Mouse (Mus musculus) midbrain, embryonic 10.5 days (tissue): ENCODE data around the gene Capzb. TPM values are rescaled to one million over a fixed set of nuclear protein-coding genes. Genes with fewer than 3 reads are reported as not detected.

Source experiments
- DNase-seq: peaks from one replicate; pipeline ENCODE4 v3.0.0-alpha.2; 2017; ENCODE audit warnings: low spot score
- H3K27ac ChIP-seq: fragments of 300-500 bp; sonication (generic); replicated peaks from 2 replicates; pipeline ENCODE4 v1.5.1; 2016; ENCODE audit warnings: mild to moderate bottlenecking
- H3K27me3 ChIP-seq: fragments of 300-500 bp; sonication (generic); 2 replicates; pipeline ENCODE4 v1.6.1; 2016; ENCODE audit warnings: low read depth, mild to moderate bottlenecking; ENCODE audit not compliant: poor library complexity, severe bottlenecking
- H3K36me3 ChIP-seq: fragments of 300-500 bp; sonication (generic); 2 replicates; pipeline ENCODE4 v1.6.1; 2016; ENCODE audit warnings: mild to moderate bottlenecking, moderate library complexity
- H3K4me1 ChIP-seq: fragments of 300-500 bp; sonication (generic); 2 replicates; pipeline ENCODE4 v1.6.1; 2016
- H3K4me3 ChIP-seq: fragments of 300-500 bp; sonication (generic); 2 replicates; pipeline ENCODE4 v1.5.1; 2016; ENCODE audit warnings: mild to moderate bottlenecking, moderate library complexity
- H3K9me3 ChIP-seq: fragments of 300-500 bp; sonication (generic); replicated peaks from 2 replicates; pipeline ENCODE4 v1.6.1; 2016; ENCODE audit warnings: mild to moderate bottlenecking
- WGBS: fragments of 180-500 bp; shearing (Covaris S2); methylation state at CpG from one replicate; pipeline ENCODE4 v1.1.7; 2016; 5-methylcytosine and 5-hydroxymethylcytosine counted together
- polyA plus RNA-seq: library from polyadenylated mRNA; unstranded; fragments of >200 nt; fragmentation: Nextera tagmentation; extraction: Ambion mirVana; gene quantifications from 2 replicates; pipeline ENCODE4 v1.2.1, GENCODE M21; 2016

The Capzb gene
- polyA plus RNA-seq, 1 experiment from 2014 or later, result 330 TPM

DNA sequence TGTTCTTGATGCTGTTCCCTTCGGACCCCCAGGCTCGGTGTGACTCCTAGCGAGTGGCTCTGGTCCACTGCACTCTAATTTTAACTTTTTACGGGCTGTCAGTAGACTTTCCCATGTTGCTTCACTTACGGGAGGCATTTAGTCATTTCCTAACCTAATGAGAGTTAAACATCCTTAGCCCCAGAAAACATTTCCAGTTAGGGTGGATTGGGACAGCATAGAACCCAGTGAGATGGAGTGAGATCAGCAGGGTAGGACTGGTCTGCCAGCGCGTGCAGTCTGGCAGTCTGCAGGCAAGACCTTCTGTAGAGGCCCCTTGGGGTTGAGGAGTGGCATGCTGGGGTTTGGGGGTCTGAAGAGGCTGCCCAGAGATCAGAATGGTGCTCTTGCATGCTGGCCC lies 42.9 kb downstream of the Capzb start:
- no peaks in the 10 kb centered on the region for H3K27me3 ChIP-seq
- peaks cover 39% of the 10 kb centered on the region for H3K36me3 ChIP-seq
- H3K4me1 ChIP-seq, result peaks cover 32% of the 10 kb centered on the region
- DNase-seq, result no peak
- no peak overlapping the region for H3K27ac ChIP-seq
- no peak overlapping the region for H3K4me3 ChIP-seq
- no peaks in the 10 kb centered on the region for H3K9me3 ChIP-seq
- 93% methylated on average over 7 of the region's 7 CpGs for WGBS

DNA sequence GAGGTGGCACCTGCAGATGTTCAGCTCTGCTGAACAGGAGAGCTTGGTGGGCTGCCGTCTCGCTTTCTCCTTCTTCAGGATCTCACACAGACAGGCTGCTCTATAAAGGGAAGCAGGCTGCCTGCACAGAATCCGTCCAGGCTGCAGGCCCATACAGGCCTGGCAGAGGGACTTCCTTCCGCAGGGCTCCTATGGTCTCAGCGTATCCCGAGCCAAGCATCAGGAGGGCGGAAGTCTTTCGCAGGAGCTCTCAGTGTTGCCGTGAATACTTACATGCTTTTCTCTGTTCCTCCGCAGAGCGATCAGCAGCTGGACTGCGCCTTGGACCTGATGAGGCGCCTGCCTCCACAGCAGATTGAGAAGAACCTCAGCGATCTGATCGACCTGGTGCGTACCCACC lies 45.9 kb downstream of the Capzb start:
- WGBS, result 88% methylated on average over 16 of the region's 16 CpGs
- Histone ChIP-seq H3K27ac (no peak overlapping the region), H3K4me1 (peaks cover 13% of the 10 kb centered on the region), H3K27me3 (no peaks in the 10 kb centered on the region), H3K4me3 (no peak overlapping the region), H3K9me3 (no peaks in the 10 kb centered on the region), H3K36me3 (peaks cover 55% of the 10 kb centered on the region)
- DNase-seq, result no peak

DNA sequence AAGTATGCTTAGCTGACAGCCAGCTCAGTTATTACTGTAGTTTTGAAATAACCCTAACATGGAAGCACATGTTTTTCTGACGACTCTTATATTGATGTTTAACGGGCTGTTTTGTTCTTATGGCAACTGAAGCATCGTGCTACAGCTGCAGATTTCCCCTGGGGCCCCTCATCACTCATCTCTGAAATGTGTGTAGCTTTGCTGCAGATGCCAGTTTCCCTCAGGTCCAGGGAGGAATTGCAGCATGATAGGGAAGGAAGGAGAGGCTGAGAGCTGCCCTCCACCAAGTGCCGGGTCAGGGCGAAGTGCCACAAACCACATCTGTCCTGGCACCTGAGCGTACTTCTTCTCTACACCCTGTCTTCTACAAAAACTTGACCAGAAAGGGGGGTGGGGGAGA lies 47.6 kb downstream of the Capzb start:
- peaks cover 22% of the 10 kb centered on the region for H3K4me1 ChIP-seq
- H3K4me3 ChIP-seq, result no peak overlapping the region
- no peak overlapping the region for H3K27ac ChIP-seq
- H3K27me3 ChIP-seq, result no peaks in the 10 kb centered on the region
- H3K36me3 ChIP-seq, result peaks cover 54% of the 10 kb centered on the region
- DNase-seq, result no peak
- no peaks in the 10 kb centered on the region for H3K9me3 ChIP-seq
- 90% methylated on average over 6 of the region's 6 CpGs for WGBS

DNA sequence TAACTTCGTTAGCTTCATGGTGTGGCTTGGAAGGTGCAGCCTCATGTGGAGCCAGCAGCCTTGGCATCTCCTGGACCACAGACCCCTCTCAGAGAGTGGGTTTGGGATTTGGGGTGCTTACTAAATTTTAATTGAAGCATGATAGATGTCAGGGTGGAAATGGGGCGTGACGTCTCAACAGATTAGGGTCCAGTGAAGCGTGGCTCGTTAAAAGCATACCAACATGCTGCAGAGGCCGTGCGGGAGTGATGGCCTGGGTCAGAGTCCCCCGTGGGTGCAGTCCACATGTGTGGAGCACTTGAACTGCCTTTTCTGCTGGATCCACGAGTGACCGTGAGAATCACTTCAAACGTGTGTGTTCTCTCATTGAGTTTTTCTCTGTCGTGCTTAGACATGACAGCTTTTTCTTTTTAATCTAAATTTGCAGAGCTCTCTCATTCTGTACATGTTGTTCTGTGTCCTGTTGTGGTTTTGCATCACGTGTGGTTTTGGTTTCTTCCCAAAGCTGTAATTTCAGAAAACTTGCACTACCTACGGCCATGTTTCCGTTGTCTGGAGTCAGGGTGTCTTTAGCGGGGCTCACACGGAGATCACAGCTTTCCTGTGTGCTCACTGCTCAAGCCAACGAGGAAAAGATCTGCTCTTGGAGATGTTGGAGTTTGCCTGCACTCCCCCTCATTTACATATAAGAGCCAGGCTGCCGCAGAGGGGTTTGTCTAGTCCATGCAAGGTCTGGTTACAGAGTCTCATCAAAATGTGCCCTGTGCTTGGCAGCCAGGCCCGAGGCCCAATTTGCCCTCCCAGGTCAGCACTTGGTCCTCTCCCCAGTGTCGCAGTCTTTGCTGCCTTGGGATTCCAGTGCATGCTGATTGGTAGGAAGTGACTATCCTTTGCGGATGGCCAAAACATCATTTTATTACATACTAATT lies 49.2 kb downstream of the Capzb start:
- 83% methylated on average over 22 of the region's 22 CpGs for WGBS
- Histone ChIP-seq H3K36me3 (peaks cover 64% of the 10 kb centered on the region), H3K27ac (no peak overlapping the region), H3K9me3 (no peaks in the 10 kb centered on the region), H3K4me3 (no peak overlapping the region), H3K4me1 (peaks cover 34% of the 10 kb centered on the region), H3K27me3 (no peaks in the 10 kb centered on the region)
- no peak for DNase-seq

DNA sequence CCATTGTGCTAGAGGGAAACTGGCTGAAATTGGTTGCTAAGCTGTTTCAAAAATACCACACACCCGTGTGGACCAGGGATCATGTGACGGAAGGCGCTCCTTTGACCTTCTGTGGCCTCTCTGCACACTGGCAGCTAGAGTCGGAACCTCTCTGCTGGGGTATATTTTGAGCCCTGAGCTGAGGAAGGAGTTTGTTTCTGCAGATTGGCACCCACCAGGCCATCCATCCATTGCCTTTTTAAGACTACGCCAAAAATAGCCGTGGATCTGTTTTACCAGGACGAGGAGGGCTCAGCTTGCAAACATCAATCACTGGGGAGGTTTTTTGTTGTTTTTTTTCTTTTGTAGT lies 49.9 kb downstream of the Capzb start:
- no peak overlapping the region for H3K27ac ChIP-seq
- peaks cover 40% of the 10 kb centered on the region for H3K4me1 ChIP-seq
- WGBS, result 81% methylated on average over 7 of the region's 7 CpGs
- H3K4me3 ChIP-seq, result no peak overlapping the region
- peaks cover 64% of the 10 kb centered on the region for H3K36me3 ChIP-seq
- H3K9me3 ChIP-seq, result no peaks in the 10 kb centered on the region
- H3K27me3 ChIP-seq, result no peaks in the 10 kb centered on the region
- no peak for DNase-seq

DNA sequence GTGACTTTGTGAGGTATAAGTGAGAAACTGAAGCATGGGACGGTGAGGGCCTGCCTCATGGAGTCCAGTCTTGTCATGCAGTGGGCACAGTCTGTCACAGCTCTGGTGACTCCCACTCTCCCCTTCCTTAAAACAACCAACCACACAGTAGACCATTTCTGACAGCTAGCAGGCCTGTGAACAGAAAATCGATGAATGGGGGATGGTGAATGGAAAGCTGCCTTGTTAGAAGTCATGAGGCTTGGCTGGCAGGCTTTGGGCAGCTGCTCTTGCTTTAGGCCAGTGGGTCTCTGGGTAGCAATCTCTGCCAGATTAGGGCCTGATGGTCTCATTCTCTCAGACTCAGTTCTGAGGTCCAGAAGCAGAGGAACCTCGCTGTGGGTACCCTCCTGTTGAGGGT lies 51.5 kb downstream of the Capzb start:
- peaks cover 56% of the 10 kb centered on the region for H3K4me1 ChIP-seq
- H3K27me3 ChIP-seq, result no peaks in the 10 kb centered on the region
- no peak overlapping the region for H3K4me3 ChIP-seq
- no peak overlapping the region for H3K27ac ChIP-seq
- DNase-seq, result no peak
- no peaks in the 10 kb centered on the region for H3K9me3 ChIP-seq
- peaks cover 60% of the 10 kb centered on the region for H3K36me3 ChIP-seq
- WGBS, result 85% methylated on average over 3 of the region's 3 CpGs

DNA sequence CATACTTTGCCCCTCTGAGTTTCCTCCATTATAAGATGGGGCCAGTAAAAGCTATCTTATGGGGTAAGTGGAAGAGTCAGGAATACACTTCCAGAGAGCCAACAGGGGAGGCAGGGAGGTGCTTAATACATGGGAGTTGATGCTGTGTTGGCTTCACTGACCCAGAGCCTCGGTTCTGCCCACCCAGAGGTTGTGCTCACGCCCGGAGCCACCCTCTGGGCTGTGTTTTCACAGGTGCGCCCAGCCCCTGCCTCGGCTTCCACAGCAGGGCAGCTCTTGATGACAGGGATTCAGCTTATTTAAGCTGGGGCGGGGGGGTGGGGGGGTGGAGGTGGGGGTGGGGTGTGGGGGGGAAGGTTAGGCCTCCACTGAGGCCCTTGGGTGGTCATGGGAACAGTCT lies 52.1 kb downstream of the Capzb start:
- no peak for DNase-seq
- Histone ChIP-seq H3K4me3 (no peak overlapping the region), H3K27ac (no peak overlapping the region), H3K4me1 (peaks cover 58% of the 10 kb centered on the region), H3K9me3 (no peaks in the 10 kb centered on the region), H3K27me3 (no peaks in the 10 kb centered on the region), H3K36me3 (peaks cover 54% of the 10 kb centered on the region)
- WGBS, result 75% methylated on average over 5 of the region's 6 CpGs

DNA sequence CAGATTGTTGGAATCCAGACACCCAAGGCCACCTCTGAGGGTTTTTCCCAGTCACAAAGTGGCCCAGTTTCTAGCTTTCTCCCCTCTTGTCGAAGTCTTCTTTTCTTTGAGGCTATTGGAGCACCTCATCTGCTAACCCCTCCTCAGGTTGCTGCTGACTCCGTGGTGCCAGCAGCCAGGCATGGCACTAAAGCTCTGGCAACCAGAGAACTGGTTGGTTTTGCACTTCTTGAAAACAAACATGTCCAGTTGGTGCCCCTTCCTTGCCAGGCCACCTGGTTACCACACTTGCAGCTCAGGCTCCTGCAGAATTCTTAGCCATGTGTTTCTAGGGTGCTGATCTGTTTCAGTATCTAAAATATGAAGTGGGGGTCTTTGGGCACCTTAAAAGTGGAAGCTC lies 52.8 kb downstream of the Capzb start:
- Histone ChIP-seq H3K9me3 (no peaks in the 10 kb centered on the region), H3K27me3 (no peaks in the 10 kb centered on the region), H3K36me3 (peaks cover 47% of the 10 kb centered on the region), H3K4me1 (peaks cover 58% of the 10 kb centered on the region), H3K27ac (no peak overlapping the region), H3K4me3 (no peak overlapping the region)
- 86% methylated on average over 2 of the region's 2 CpGs for WGBS
- DNase-seq, result no peak

DNA sequence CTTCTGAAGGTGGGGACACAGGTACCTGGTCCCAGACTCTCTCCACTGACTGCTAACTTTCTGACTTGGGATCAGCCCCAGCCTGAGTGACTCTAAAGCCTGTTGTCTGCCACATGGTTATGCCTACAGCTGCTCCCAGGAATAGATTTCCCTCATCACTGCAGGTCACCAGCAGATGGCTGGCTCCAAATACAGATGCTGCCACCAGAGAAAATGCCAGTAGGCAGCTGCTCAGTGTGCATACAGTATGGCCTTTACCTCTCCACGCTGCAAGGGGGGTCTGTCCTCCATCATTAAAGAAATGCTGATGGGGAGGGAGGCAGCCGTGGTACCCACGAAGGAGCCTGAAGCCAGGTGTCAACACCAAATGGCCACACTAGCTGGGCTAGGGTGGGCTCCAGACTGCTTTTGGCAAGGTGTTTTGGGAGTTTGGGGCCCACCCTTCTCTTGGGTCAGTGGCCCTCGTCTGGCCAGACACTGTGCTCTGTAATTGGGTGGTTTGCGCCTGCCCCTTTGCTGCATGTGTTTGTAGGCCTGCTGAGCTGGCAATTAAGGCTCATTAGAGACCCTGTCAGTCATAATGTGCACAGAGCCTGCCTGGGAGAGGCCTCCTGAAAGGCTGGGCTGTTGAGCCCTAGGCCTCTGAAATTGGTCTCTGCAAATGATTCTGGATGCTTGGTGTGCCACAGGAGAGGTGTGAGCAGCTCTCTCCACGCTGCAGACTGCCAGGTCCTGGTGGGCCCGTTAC lies 53.6 kb downstream of the Capzb start:
- Histone ChIP-seq H3K4me1 (peaks cover 66% of the 10 kb centered on the region), H3K4me3 (no peak overlapping the region), H3K36me3 (peaks cover 39% of the 10 kb centered on the region), H3K9me3 (no peaks in the 10 kb centered on the region), H3K27ac (peak overlapping the region; percentile 10; the same call in 1 of the 2 replicates), H3K27me3 (no peaks in the 10 kb centered on the region)
- DNase-seq, result no peak
- WGBS, result 73% methylated on average over 7 of the region's 7 CpGs

DNA sequence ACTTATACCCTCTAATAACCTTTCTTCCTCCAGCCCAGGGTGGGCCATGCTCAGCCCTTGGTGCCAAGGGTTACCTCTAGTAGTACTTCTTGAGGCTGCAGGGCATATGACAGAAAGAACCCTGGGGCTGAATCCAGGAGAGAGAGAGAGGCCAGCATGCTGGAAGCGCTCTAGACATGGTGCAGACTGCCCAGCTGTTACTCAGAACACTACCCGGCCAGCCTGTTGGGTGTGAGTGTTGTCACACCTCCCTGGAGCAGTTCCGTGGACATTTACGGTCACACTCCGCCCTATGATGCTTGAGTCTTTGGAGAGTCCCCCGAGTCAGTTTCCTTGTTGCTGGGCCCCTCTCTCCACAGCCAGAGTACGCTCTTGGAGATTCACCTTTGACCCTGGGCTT lies 55.3 kb downstream of the Capzb start:
- 77% methylated on average over 7 of the region's 7 CpGs for WGBS
- Histone ChIP-seq H3K9me3 (no peaks in the 10 kb centered on the region), H3K27me3 (no peaks in the 10 kb centered on the region), H3K4me1 (peaks cover 68% of the 10 kb centered on the region), H3K36me3 (peaks cover 22% of the 10 kb centered on the region), H3K4me3 (no peak overlapping the region), H3K27ac (peak overlapping the region; percentile 42; the same call in 1 of the 2 replicates)
- DNase-seq, result no peak

DNA sequence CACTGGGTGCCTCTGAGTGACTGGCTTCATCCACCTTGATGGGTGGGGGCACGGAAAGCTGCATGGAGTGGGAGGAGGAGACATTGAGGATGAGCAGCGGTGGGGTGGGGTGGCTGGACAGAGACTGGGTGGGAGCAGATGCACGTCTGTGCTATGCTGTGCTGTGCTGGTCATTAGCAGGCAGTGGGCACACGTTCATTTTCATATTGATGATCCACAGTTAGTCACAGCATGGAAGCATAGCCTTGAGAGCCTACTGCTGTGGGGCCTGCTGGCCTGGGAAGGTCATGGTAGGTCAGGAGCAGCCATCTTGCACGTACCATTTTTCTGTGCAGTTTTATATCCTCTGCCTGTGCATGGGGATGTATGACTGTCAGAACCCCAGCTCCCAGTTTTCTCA lies 56.0 kb downstream of the Capzb start:
- WGBS, result 89% methylated on average over 5 of the region's 5 CpGs
- DNase-seq, result no peak
- peaks cover 69% of the 10 kb centered on the region for H3K4me1 ChIP-seq
- no peaks in the 10 kb centered on the region for H3K9me3 ChIP-seq
- peaks cover 15% of the 10 kb centered on the region for H3K36me3 ChIP-seq
- H3K27me3 ChIP-seq, result no peaks in the 10 kb centered on the region
- H3K27ac ChIP-seq, result no peak overlapping the region; the same call in 1 of the 2 replicates
- no peak overlapping the region for H3K4me3 ChIP-seq

DNA sequence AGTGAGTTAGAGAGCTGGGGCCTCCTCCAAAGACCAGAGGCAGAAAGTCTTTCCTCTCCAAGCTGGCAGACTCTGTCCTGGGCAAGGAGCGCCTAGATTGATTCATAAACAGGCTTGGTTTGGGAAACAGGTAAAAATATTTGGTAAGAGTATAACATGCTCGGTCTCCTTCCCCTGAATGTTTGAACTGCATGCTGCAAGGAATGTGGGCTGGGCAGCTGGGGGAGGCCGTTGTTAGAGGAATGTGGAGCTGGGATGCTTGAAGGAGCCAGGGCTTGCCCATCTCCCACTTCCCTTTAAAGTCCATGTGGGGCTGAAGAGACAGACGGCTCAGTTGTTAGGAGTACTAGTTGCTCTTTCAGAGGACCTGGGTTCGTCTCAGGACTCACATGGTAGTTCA lies 57.3 kb downstream of the Capzb start:
- H3K27me3 ChIP-seq, result no peaks in the 10 kb centered on the region
- WGBS, result 74% methylated on average over 5 of the region's 5 CpGs
- no peak overlapping the region for H3K4me3 ChIP-seq
- H3K9me3 ChIP-seq, result no peaks in the 10 kb centered on the region
- peaks cover 57% of the 10 kb centered on the region for H3K4me1 ChIP-seq
- no peak for DNase-seq
- H3K36me3 ChIP-seq, result peaks cover 15% of the 10 kb centered on the region
- no peak overlapping the region for H3K27ac ChIP-seq

DNA sequence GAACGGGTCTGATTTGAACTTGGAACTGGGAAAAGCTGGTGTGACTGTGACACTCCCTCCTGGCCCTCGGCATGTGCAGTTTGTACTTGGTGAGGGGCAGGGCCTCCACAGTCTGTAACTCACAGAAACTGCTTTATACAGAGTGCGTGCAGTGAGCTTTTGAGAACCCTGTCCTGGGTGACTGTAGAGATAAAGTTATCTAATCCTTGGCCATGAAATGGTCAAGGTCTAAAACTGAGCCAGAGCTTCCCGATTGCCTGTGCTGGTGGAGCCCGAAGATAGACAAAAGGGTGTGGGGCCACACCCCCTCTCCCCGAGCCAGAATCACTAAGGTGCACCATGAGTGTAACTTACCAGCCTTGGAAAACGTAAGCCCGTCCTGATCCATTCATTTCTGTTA lies 58.2 kb downstream of the Capzb start:
- Histone ChIP-seq H3K9me3 (no peaks in the 10 kb centered on the region), H3K4me3 (no peak overlapping the region), H3K4me1 (peaks cover 54% of the 10 kb centered on the region), H3K27me3 (no peaks in the 10 kb centered on the region), H3K27ac (no peak overlapping the region), H3K36me3 (peaks cover 17% of the 10 kb centered on the region)
- 85% methylated on average over 8 of the region's 8 CpGs for WGBS
- no peak for DNase-seq
